Mouse (Mus musculus) brain, embryonic 14.5 days (tissue): ENCODE measurements around the gene Slc5a10.

ENCODE experiments used
- CTCF ChIP-seq: fragments of 200-500 bp; IDR thresholded peaks from 2 replicates; pipeline ENCODE4 v1.5.1; 2012; ENCODE audit warnings: inconsistent platforms, mild to moderate bottlenecking, moderate library complexity, borderline replicate concordance; ENCODE audit not compliant: insufficient read depth, insufficient read length; ENCODE audit errors: extremely low read depth
- POLR2A ChIP-seq: fragments of 200-500 bp; IDR thresholded peaks from 2 replicates; pipeline ENCODE4 v1.6.1; 2012; ENCODE audit warnings: mild to moderate bottlenecking, inconsistent platforms, borderline replicate concordance; ENCODE audit not compliant: poor library complexity, insufficient read depth, insufficient read length, severe bottlenecking; ENCODE audit errors: extremely low read depth

DNA sequence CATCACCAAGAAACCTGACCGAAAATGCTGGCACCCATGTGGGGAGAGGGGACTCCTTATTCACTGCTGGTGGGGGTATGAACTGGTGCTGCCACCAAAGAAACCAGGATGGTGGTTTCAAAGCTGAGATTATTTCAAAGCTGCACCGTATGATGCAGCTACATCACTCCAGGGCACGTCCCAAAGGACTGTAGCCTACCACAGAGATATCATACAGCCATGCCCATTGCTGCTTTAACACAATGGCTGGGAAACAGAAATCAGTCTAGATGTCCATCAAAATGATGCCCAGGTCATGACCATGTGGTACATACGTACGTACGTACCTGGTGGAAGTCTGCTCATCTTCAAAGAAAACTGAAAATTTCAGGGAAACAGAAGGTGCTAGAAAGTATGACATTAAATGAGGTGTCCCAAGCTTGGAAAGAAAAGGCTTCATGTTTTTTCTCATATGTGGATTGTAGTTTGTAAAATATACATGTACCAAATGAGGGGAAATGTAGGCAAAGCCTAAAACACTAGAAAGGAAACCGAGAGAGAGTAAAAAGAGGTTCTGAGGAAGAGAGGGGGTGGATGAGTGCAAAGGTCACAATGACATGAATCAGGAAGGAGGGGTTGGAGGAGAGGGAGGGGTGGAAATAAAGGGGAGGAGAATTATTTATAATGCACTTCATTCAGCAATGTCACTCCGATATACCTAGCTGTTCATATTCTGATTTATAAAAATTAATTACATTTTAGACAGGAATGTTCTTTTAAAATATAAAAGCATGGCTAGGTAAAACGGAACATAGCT, 70.0 kb downstream of the Slc5a10 start:
- no peak for TF ChIP-seq CTCF
- TF ChIP-seq POLR2A, result no peak
